Mouse (Mus musculus): ENCODE results near the gene Sphk2. TPM values are rescaled to one million over a fixed set of nuclear protein-coding genes. Genes with fewer than 3 reads are reported as not detected.

Sphk2 gene
- polyA plus RNA-seq, 1 experiment = 16.9 TPM

GRCm38 (mm10) chr7:45739162-45739763, 21.5 kb upstream of the Sphk2 start:
- no peaks in the 10 kb centered on the region for H3K36me3 ChIP-seq (ENCODE audit: control insufficient read depth, insufficient read depth)
- no peak overlapping the region for H3K4me3 ChIP-seq (ENCODE audit: insufficient read depth, poor library complexity, severe bottlenecking)
- H3K79me2 ChIP-seq (ENCODE audit: control insufficient read depth, insufficient read depth) = no peaks in the 10 kb centered on the region
- no peaks in the 10 kb centered on the region for H3K79me3 ChIP-seq (ENCODE audit: low read depth)
- TF ChIP-seq CTCF (IDR thresholded peaks at IDR 0.05; ENCODE audit: control insufficient read depth, insufficient read depth, insufficient read length) = no peak
- TF ChIP-seq CEBPB (IDR thresholded peaks at IDR 0.05; ENCODE audit: low read depth) = no peak
- no peak for TF ChIP-seq USF1 (IDR thresholded peaks at IDR 0.05; ENCODE audit: low read depth)
- TF ChIP-seq MAX (IDR thresholded peaks at IDR 0.05) = no peak
- no peak for TF ChIP-seq MYOG (IDR thresholded peaks at IDR 0.05; ENCODE audit: control insufficient read depth, extremely low read depth, insufficient read length)
- no peak for TF ChIP-seq FOSL1 (IDR thresholded peaks at IDR 0.05; ENCODE audit: insufficient read depth, low read length, poor library complexity, severe bottlenecking)
- TF ChIP-seq MYOD1 (IDR thresholded peaks at IDR 0.05; ENCODE audit: control insufficient read depth, insufficient read length, low read depth) = no peak
- H3ac ChIP-seq (ENCODE audit: control insufficient read depth, insufficient read length, low read depth) = no peak overlapping the region
- no peaks in the 10 kb centered on the region for H3K27me3 ChIP-seq (ENCODE audit: control insufficient read depth, insufficient read depth, insufficient read length)

- H3K79me3 ChIP-seq (ENCODE audit: low read depth) = no peaks in the 10 kb centered on the region
- H3K36me3 ChIP-seq (ENCODE audit: control insufficient read depth, insufficient read depth) = no peaks in the 10 kb centered on the region
- H3K79me2 ChIP-seq (ENCODE audit: control insufficient read depth, insufficient read depth) = no peaks in the 10 kb centered on the region
- TF ChIP-seq CEBPB (IDR thresholded peaks at IDR 0.05; ENCODE audit: low read depth) = no peak
- TF ChIP-seq USF1 (IDR thresholded peaks at IDR 0.05; ENCODE audit: low read depth) = no peak
- no peak for TF ChIP-seq MAX (IDR thresholded peaks at IDR 0.05)
- TF ChIP-seq FOSL1 (IDR thresholded peaks at IDR 0.05; ENCODE audit: insufficient read depth, low read length, poor library complexity, severe bottlenecking) = no peak
- TF ChIP-seq MYOD1 (IDR thresholded peaks at IDR 0.05; ENCODE audit: control insufficient read depth, insufficient read length, low read depth) = no peak
- TF ChIP-seq MYOG (IDR thresholded peaks at IDR 0.05; ENCODE audit: control insufficient read depth, extremely low read depth, insufficient read length) = no peak
- TF ChIP-seq CTCF (IDR thresholded peaks at IDR 0.05; ENCODE audit: control insufficient read depth, insufficient read depth, insufficient read length) = no peak
- no peak overlapping the region for H3ac ChIP-seq (ENCODE audit: control insufficient read depth, insufficient read length, low read depth)
- no peaks in the 10 kb centered on the region for H3K27me3 ChIP-seq (ENCODE audit: control insufficient read depth, insufficient read depth, insufficient read length)
- no peak overlapping the region for H3K4me3 ChIP-seq (ENCODE audit: insufficient read depth, poor library complexity, severe bottlenecking)
Measured at GRCm38 (mm10) chr7:45733477-45733876, 15.7 kb upstream of the Sphk2 start.

- H3K79me2 ChIP-seq (ENCODE audit: control insufficient read depth, insufficient read depth) = no peaks in the 10 kb centered on the region
- no peak overlapping the region for H3K4me3 ChIP-seq (ENCODE audit: insufficient read depth, poor library complexity, severe bottlenecking)
- no peak overlapping the region for H3ac ChIP-seq (ENCODE audit: control insufficient read depth, insufficient read length, low read depth)
- peaks cover 8% of the 10 kb centered on the region for H3K36me3 ChIP-seq (ENCODE audit: control insufficient read depth, insufficient read depth)
- peak; percentile 62 for TF ChIP-seq CTCF (IDR thresholded peaks at IDR 0.05; ENCODE audit: control insufficient read depth, insufficient read depth, insufficient read length)
- TF ChIP-seq MAX (IDR thresholded peaks at IDR 0.05) = no peak
- H3K79me3 ChIP-seq (ENCODE audit: low read depth) = no peaks in the 10 kb centered on the region
- no peaks in the 10 kb centered on the region for H3K27me3 ChIP-seq (ENCODE audit: control insufficient read depth, insufficient read depth, insufficient read length)
Measured at GRCm38 (mm10) chr7:45730727-45731431, 13.1 kb upstream of the Sphk2 start.

- Histone ChIP-seq H3K79me2 (ENCODE audit: control insufficient read depth, insufficient read depth) (peaks cover 7% of the 10 kb centered on the region), H3K36me3 (ENCODE audit: control insufficient read depth, insufficient read depth) (peaks cover 31% of the 10 kb centered on the region), H3ac (ENCODE audit: control insufficient read depth, insufficient read length, low read depth) (no peak overlapping the region), H3K4me3 (ENCODE audit: insufficient read depth, poor library complexity, severe bottlenecking) (no peak overlapping the region), H3K79me3 (ENCODE audit: low read depth) (no peaks in the 10 kb centered on the region), H3K27me3 (ENCODE audit: control insufficient read depth, insufficient read depth, insufficient read length) (no peaks in the 10 kb centered on the region)
- no peak for TF ChIP-seq CTCF (IDR thresholded peaks at IDR 0.05; ENCODE audit: control insufficient read depth, insufficient read depth, insufficient read length)
- TF ChIP-seq USF1 (IDR thresholded peaks at IDR 0.05; ENCODE audit: low read depth) = no peak
- TF ChIP-seq CEBPB (IDR thresholded peaks at IDR 0.05; ENCODE audit: low read depth) = no peak
- no peak for TF ChIP-seq MYOG (IDR thresholded peaks at IDR 0.05; ENCODE audit: control insufficient read depth, extremely low read depth, insufficient read length)
- no peak for TF ChIP-seq MAX (IDR thresholded peaks at IDR 0.05)
- TF ChIP-seq FOSL1 (IDR thresholded peaks at IDR 0.05; ENCODE audit: insufficient read depth, low read length, poor library complexity, severe bottlenecking) = no peak
- no peak for TF ChIP-seq MYOD1 (IDR thresholded peaks at IDR 0.05; ENCODE audit: control insufficient read depth, insufficient read length, low read depth)
Measured at GRCm38 (mm10) chr7:45727625-45728024, 9.8 kb upstream of the Sphk2 start.

- TF ChIP-seq MAX (IDR thresholded peaks at IDR 0.05) = no peak
- no peak for TF ChIP-seq USF1 (IDR thresholded peaks at IDR 0.05; ENCODE audit: low read depth)
- TF ChIP-seq MYOD1 (IDR thresholded peaks at IDR 0.05; ENCODE audit: control insufficient read depth, insufficient read length, low read depth) = no peak
- no peak for TF ChIP-seq MYOG (IDR thresholded peaks at IDR 0.05; ENCODE audit: control insufficient read depth, extremely low read depth, insufficient read length)
- no peak for TF ChIP-seq FOSL1 (IDR thresholded peaks at IDR 0.05; ENCODE audit: insufficient read depth, low read length, poor library complexity, severe bottlenecking)
- no peak for TF ChIP-seq CTCF (IDR thresholded peaks at IDR 0.05; ENCODE audit: control insufficient read depth, insufficient read depth, insufficient read length)
- no peak for TF ChIP-seq CEBPB (IDR thresholded peaks at IDR 0.05; ENCODE audit: low read depth)
- Histone ChIP-seq H3K79me2 (ENCODE audit: control insufficient read depth, insufficient read depth) (peaks cover 7% of the 10 kb centered on the region), H3K4me3 (ENCODE audit: insufficient read depth, poor library complexity, severe bottlenecking) (no peak overlapping the region), H3K79me3 (ENCODE audit: low read depth) (no peaks in the 10 kb centered on the region), H3ac (ENCODE audit: control insufficient read depth, insufficient read length, low read depth) (no peak overlapping the region), H3K36me3 (ENCODE audit: control insufficient read depth, insufficient read depth) (peaks cover 31% of the 10 kb centered on the region), H3K27me3 (ENCODE audit: control insufficient read depth, insufficient read depth, insufficient read length) (no peaks in the 10 kb centered on the region)
Measured at GRCm38 (mm10) chr7:45726419-45726818, 8.6 kb upstream of the Sphk2 start.
